Mouse (Mus musculus) bone marrow macrophage, adult 2 months (primary cell): ENCODE results near the gene Ndufs8.

ENCODE experiments used
- CTCF ChIP-seq: IDR thresholded peaks from 2 replicates; pipeline ENCODE4 v1.5.1; 2012; ENCODE audit warnings: low read depth, mild to moderate bottlenecking, low read length, moderate library complexity
- POLR2A ChIP-seq: IDR thresholded peaks from 2 replicates; pipeline ENCODE4 v1.6.1; 2012; ENCODE audit warnings: mild to moderate bottlenecking, low read depth, low read length, borderline replicate concordance

DNA sequence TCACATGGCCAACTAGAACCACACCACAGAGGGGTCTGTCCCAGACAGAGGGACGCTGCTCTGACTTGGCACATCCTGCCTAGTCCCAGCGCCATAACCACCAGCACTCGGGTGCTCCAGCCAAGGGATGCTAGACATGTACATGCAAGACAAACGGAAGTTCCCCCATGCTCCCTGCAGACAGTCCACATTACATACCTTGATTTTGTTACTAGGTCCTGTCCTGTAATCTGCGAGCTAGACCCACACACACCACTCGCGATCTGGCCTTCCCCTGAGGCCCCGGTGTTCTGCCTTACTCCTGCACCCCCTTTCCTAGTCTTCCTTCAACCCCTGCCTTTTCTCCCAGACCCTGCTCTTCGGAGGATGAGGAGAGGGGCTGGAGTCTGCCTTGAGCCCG lies 6.2 kb downstream of the Ndufs8 start:
- no peak for TF ChIP-seq CTCF
- TF ChIP-seq POLR2A, result no peak
